Mouse (Mus musculus) adrenal gland, postnatal 10 days (tissue): ENCODE measurements around the gene Lca5. TPM values are rescaled to one million over a fixed set of nuclear protein-coding genes. Genes with fewer than 3 reads are reported as not detected.

Experiments
- total RNA-seq, 2 experiments: library from RNA; stranded (reverse); gene quantifications; 2 replicates each; pipeline ENCODE4 v1.2.3; 2021

The Lca5 gene
- total RNA-seq, 2 experiments from 2014 or later = 6.7 to 10.4 TPM

Other genes with a start within 250 kb of the Lca5 start
- gene Sh3bgrl2, start 107.2 kb upstream of the Lca5 start, total RNA-seq = 10 to 100 TPM; 18.4 to 22.7 TPM